ENCODE assay signal across 9 mouse cellular contexts in genomic region chr11:8958572-8958971, GRCm38 (mm10). TPM values are rescaled to one million over a fixed set of nuclear protein-coding genes. Genes with fewer than 3 reads are reported as not detected.
A peak's percentile ranks its signal among the peaks of the same experiment; 100 is the strongest.
DNase-seq lines count a peak whose midpoint lies in the region; ATAC-seq and TF ChIP-seq lines count a peak whose summit lies in the region.
"Had no signal": no experiment of that assay in that cellular context is flagged by ENCODE, and none has a peak within 500 bp of the region (broad histone marks: within the 10 kb centered on the region; RNA-seq: fewer than 3 reads in every experiment).

No protein-coding gene starts in this region.

- H3K4me1 ChIP-seq in lung, embryonic 14.5 days (ENCODE audit: insufficient read depth) = peaks cover 4% of the 10 kb centered on the region; the same call in 1 of the 2 replicates
- H3K4me1 ChIP-seq in hindbrain, embryonic 15.5 days (replicated peaks) = 0 out of 2 replicates have a peak, but pooled peaks cover 3% of the 10 kb centered on the region
- H3K4me1 ChIP-seq in olfactory bulb, adult 2 months (ENCODE audit: control insufficient read depth, insufficient read depth, low read length) = no peaks in the 10 kb centered on the region

- peak overlapping the region; percentile 71 for H3K27ac ChIP-seq in lung, embryonic 14.5 days (ENCODE audit: low read depth)
- H3K27ac ChIP-seq in hindbrain, embryonic 15.5 days (replicated peaks) = peak overlapping the region; percentile 49; the same call in 1 of the 2 replicates
- peak overlapping the region; percentile 44; the same call in 1 of the 2 replicates for H3K27ac ChIP-seq in olfactory bulb, adult 2 months (ENCODE audit: insufficient read depth, low read depth, low read length)

- no peak for TF ChIP-seq POLR2A in olfactory bulb, adult 2 months (IDR thresholded peaks at IDR 0.05; ENCODE audit: insufficient read depth, low read depth, low read length)

- WGBS in lung, embryonic 14.5 days = 56% methylated on average over 10 of the region's 10 CpGs
- 63% methylated on average over 10 of the region's 10 CpGs for WGBS in hindbrain, embryonic 15.5 days
- WGBS in olfactory bulb, adult 2 months = 50% methylated on average over 10 of the region's 10 CpGs

- no peak overlapping the region for H3K4me3 ChIP-seq in lung, embryonic 14.5 days (ENCODE audit: low read depth, low read length)
- no peak overlapping the region for H3K4me3 ChIP-seq in hindbrain, embryonic 15.5 days
- no peak overlapping the region for H3K4me3 ChIP-seq in olfactory bulb, adult 2 months (ENCODE audit: insufficient read depth, low read depth, low read length)
- H3K4me3 ChIP-seq: erythroblast, embryonic 14.5 days had no signal

- H3K9me3 ChIP-seq in lung, embryonic 14.5 days (ENCODE audit: low read depth, low read length) = no peaks in the 10 kb centered on the region
- no peaks in the 10 kb centered on the region for H3K9me3 ChIP-seq in hindbrain, embryonic 15.5 days

- peak; percentile 73 for ATAC-seq in lung, embryonic 14.5 days (ENCODE audit: insufficient read depth)
- ATAC-seq in hindbrain, embryonic 15.5 days (ENCODE audit: low FRiP score, low read depth) = no peak

- H3K36me3 ChIP-seq in lung, embryonic 14.5 days (ENCODE audit: insufficient read depth) = no peaks in the 10 kb centered on the region
- H3K36me3 ChIP-seq in hindbrain, embryonic 15.5 days = no peaks in the 10 kb centered on the region

- DNase-seq in cerebellum, adult 11-12 months = peak; percentile 5
- DNase-seq in cerebellum, postnatal 36 days = no peak
- DNase-seq in lung, embryonic 14.5 days = peak; percentile 73
- DNase-seq in lung, postnatal 14 days = no peak
- no peak for DNase-seq in retina, postnatal 1 day
- no peak for DNase-seq in urinary bladder, postnatal 14 days (ENCODE audit: low spot score)

- H3K9ac ChIP-seq in lung, embryonic 14.5 days = no peak overlapping the region
- no peak overlapping the region for H3K9ac ChIP-seq in hindbrain, embryonic 15.5 days

- H3K4me2 ChIP-seq in lung, embryonic 14.5 days = no peak overlapping the region
- no peak overlapping the region for H3K4me2 ChIP-seq in hindbrain, embryonic 15.5 days

- no peaks in the 10 kb centered on the region for H3K27me3 ChIP-seq in lung, embryonic 14.5 days (ENCODE audit: insufficient read depth, low read length)
- no peaks in the 10 kb centered on the region for H3K27me3 ChIP-seq in hindbrain, embryonic 15.5 days

- no peak for TF ChIP-seq CTCF in lung, embryonic 14.5 days (IDR thresholded peaks at IDR 0.05; ENCODE audit: low read depth)
- no peak for TF ChIP-seq CTCF in olfactory bulb, adult 2 months (IDR thresholded peaks at IDR 0.05; ENCODE audit: insufficient read depth, low read depth, low read length)

RNA-seq across cellular contexts. Expression of gene Pkd1l1, which starts 14.5 kb away (rescaled TPM):
- 0.08 and 0.20 TPM in 2 replicates for polyA plus RNA-seq in lung, embryonic 14.5 days (2014; fragmentation: Nextera tagmentation; extraction: Ambion mirVana)
- polyA plus RNA-seq in hindbrain, embryonic 15.5 days (2015; fragmentation: Nextera tagmentation; extraction: Ambion mirVana) = 0.08 and 0.14 TPM in 2 replicates
- not detected in 2 replicates for polyA plus RNA-seq in olfactory bulb, adult 2 months (2012; ENCODE audit: insufficient read depth, insufficient read length, low replicate concordance, missing spikeins)

RNA-seq across cellular contexts. Expression of gene Hus1, which starts 52.4 kb away (rescaled TPM):
- polyA plus RNA-seq in lung, embryonic 14.5 days (2014; fragmentation: Nextera tagmentation; extraction: Ambion mirVana) = 25.6 and 25.8 TPM in 2 replicates
- polyA plus RNA-seq in hindbrain, embryonic 15.5 days (2015; fragmentation: Nextera tagmentation; extraction: Ambion mirVana) = 9.5 and 10.5 TPM in 2 replicates
- polyA plus RNA-seq in olfactory bulb, adult 2 months (2012; ENCODE audit: insufficient read depth, insufficient read length, low replicate concordance, missing spikeins) = not detected in 2 replicates

Comparison
In these comparisons a context has a peak if more than half of its experiments do, and no peak if none do; other contexts are left out.
1. DNase-seq: peak in cerebellum, adult 11-12 months (single experiment) and lung, embryonic 14.5 days (single experiment); none in cerebellum, postnatal 36 days (0 of 2), lung, postnatal 14 days (single experiment), retina, postnatal 1 day (single experiment) and urinary bladder, postnatal 14 days (single experiment).
2. Peak in every context shown above with its lines, with median percentiles within 50 percentile points of each other: H3K27ac ChIP-seq.